19 mouse cellular contexts compared by ENCODE assay signal in the genomic region with DNA sequence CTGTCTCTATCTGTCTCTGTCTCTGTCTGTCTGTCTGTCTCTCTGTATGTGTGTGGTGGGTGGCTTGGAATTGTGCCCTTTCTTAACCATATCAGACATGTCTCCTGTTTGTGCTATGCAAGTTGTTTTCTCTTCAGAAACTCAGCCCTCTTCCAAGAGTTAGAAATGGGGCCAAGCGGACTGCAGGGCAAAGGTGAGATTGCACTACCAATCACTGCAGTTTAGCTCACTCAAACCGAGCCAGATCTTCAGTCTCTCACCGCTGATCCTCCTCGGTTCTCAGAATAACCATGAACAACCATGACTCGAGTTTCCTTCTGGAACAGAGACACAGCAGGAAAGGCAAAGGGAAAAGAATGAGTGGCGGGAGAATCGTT.
DNase-seq lines count a peak whose midpoint lies in the region; ATAC-seq and TF ChIP-seq lines count a peak whose summit lies in the region.
"Had no signal": no experiment of that assay in that cellular context is flagged by ENCODE, and none has a peak within 500 bp of the region (broad histone marks: within the 10 kb centered on the region; RNA-seq: fewer than 3 reads in every experiment).

No protein-coding gene starts in this region.

- no peaks in the 10 kb centered on the region for H3K9me3 ChIP-seq in heart, embryonic 11.5 days (replicated peaks; ENCODE audit: control insufficient read depth, low read length)
- no peaks in the 10 kb centered on the region for H3K9me3 ChIP-seq in stomach, embryonic 15.5 days
- H3K9me3 ChIP-seq: embryonic facial prominence, embryonic 15.5 days; heart, embryonic 15.5 days; midbrain, embryonic 13.5 days; neural tube, embryonic 13.5 days had no signal

- H3K27me3 ChIP-seq in heart, embryonic 11.5 days (ENCODE audit: control insufficient read depth, insufficient read depth, low read length), result no peaks in the 10 kb centered on the region
- H3K27me3 ChIP-seq in stomach, embryonic 15.5 days (replicated peaks), result no peaks in the 10 kb centered on the region
- H3K27me3 ChIP-seq: embryonic facial prominence, embryonic 15.5 days; heart, embryonic 15.5 days; midbrain, embryonic 13.5 days; neural tube, embryonic 13.5 days; Patski had no signal

- H3K9ac ChIP-seq in heart, embryonic 11.5 days (ENCODE audit: low read depth, low read length), result no peak overlapping the region
- no peak overlapping the region for H3K9ac ChIP-seq in stomach, embryonic 15.5 days
- H3K9ac ChIP-seq: embryonic facial prominence, embryonic 15.5 days; heart, embryonic 15.5 days; liver, embryonic 14.5 days; midbrain, embryonic 13.5 days; neural tube, embryonic 13.5 days had no signal

- H3K4me3 ChIP-seq in heart, embryonic 11.5 days (ENCODE audit: low read depth, low read length), result no peak overlapping the region
- H3K4me3 ChIP-seq in stomach, embryonic 15.5 days (replicated peaks), result no peak overlapping the region
- H3K4me3 ChIP-seq in left cerebral cortex, adult 2 months, result no peak overlapping the region
- H3K4me3 ChIP-seq: embryonic facial prominence, embryonic 15.5 days; heart, embryonic 15.5 days; midbrain, embryonic 13.5 days; neural tube, embryonic 13.5 days had no signal

- no peak for ATAC-seq in heart, embryonic 11.5 days (replicated peaks; ENCODE audit: insufficient number of reproducible peaks, low FRiP score, low TSS enrichment)
- ATAC-seq in stomach, embryonic 15.5 days (ENCODE audit: insufficient read depth, low FRiP score, low read depth), result no peak
- ATAC-seq: CD4-positive, CD25-positive, alpha-beta regulatory T cell, adult 4 months; hindbrain, embryonic 16.5 days; midbrain, embryonic 13.5 days; Patski had no signal

- no peak overlapping the region for H3K27ac ChIP-seq in heart, embryonic 11.5 days (ENCODE audit: low read depth, low read length)
- H3K27ac ChIP-seq in stomach, embryonic 15.5 days, result peak overlapping the region; percentile 62; the same call in 1 of the 2 replicates
- H3K27ac ChIP-seq in left cerebral cortex, adult 2 months, result no peak overlapping the region
- H3K27ac ChIP-seq: embryonic facial prominence, embryonic 15.5 days; heart, embryonic 15.5 days; liver, embryonic 14.5 days; midbrain, embryonic 13.5 days; neural tube, embryonic 13.5 days had no signal

- no peak overlapping the region for H3K4me2 ChIP-seq in heart, embryonic 11.5 days
- H3K4me2 ChIP-seq in stomach, embryonic 15.5 days, result no peak overlapping the region
- H3K4me2 ChIP-seq: embryonic facial prominence, embryonic 15.5 days; heart, embryonic 15.5 days; midbrain, embryonic 13.5 days; neural tube, embryonic 13.5 days had no signal

- H3K4me1 ChIP-seq in heart, embryonic 11.5 days (ENCODE audit: control insufficient read depth, insufficient read depth, low read length), result no peaks in the 10 kb centered on the region
- no peaks in the 10 kb centered on the region for H3K4me1 ChIP-seq in stomach, embryonic 15.5 days
- H3K4me1 ChIP-seq: neural tube, embryonic 13.5 days had no signal

- no peaks in the 10 kb centered on the region for H3K36me3 ChIP-seq in heart, embryonic 11.5 days (ENCODE audit: control insufficient read depth, insufficient read depth, low read length)
- no peaks in the 10 kb centered on the region for H3K36me3 ChIP-seq in stomach, embryonic 15.5 days
- H3K36me3 ChIP-seq: embryonic facial prominence, embryonic 15.5 days; heart, embryonic 15.5 days; midbrain, embryonic 13.5 days; neural tube, embryonic 13.5 days had no signal

- TF ChIP-seq CTCF in left cerebral cortex, adult 2 months (IDR thresholded peaks at IDR 0.05), result no peak

- DNase-seq in heart, adult 9 months (ENCODE audit: low spot score in 2 of 2), result peak; percentile 12 to 27
- peak; percentile 52 for DNase-seq in kidney, adult 11 months
- peak; percentile 57 to 68 for DNase-seq in kidney, postnatal 4 days
- DNase-seq in natural killer cell, adult 2 months (ENCODE audit: low spot score in 2 of 2), result no peak
- DNase-seq in liver, result no peak
- DNase-seq in left cerebral cortex, adult 2 months (ENCODE audit: extremely low spot score in 1 of 2, low spot score in 2 of 2), result no peak
- DNase-seq: cerebellum, adult 9-11 months; layer of hippocampus, postnatal 36 days; right cerebral cortex, postnatal 4 days had no signal

- intact Hi-C loops in left cerebral cortex, adult 2 months (cut with DNase I), result no loop called here

- 37% methylated on average over 7 of the region's 7 CpGs for WGBS in heart, embryonic 11.5 days (ENCODE audit: insufficient replicate concordance)
- 32% methylated on average over 7 of the region's 7 CpGs for WGBS in stomach, embryonic 15.5 days

Comparison
In these comparisons a context has a peak if more than half of its experiments do, and no peak if none do; other contexts are left out.
1. DNase-seq: peak in heart, adult 9 months (2 of 2), kidney, adult 11 months (single experiment) and kidney, postnatal 4 days (2 of 2); none in natural killer cell, adult 2 months (0 of 2), liver (single experiment) and left cerebral cortex, adult 2 months (0 of 2).